Mouse (Mus musculus) erythroblast, embryonic 14.5 days (primary cell): ENCODE measurements around the gene Dnajc14. TPM values are rescaled to one million over a fixed set of nuclear protein-coding genes. Genes with fewer than 3 reads are reported as not detected.

Experiments
- H3K27me3 ChIP-seq: 2 replicates; pipeline ENCODE4 v1.6.1; 2012; ENCODE audit warnings: inconsistent platforms; ENCODE audit not compliant: control insufficient read depth
- H3K36me3 ChIP-seq: 2 replicates; pipeline ENCODE4 v1.6.1; 2012; ENCODE audit warnings: mild to moderate bottlenecking, inconsistent platforms; ENCODE audit not compliant: control insufficient read depth
- H3K4me1 ChIP-seq: 2 replicates; pipeline ENCODE4 v1.6.1; 2012; ENCODE audit warnings: inconsistent platforms; ENCODE audit not compliant: control insufficient read depth
- H3K4me3 ChIP-seq: replicated peaks from 2 replicates; pipeline ENCODE3; 2012; ENCODE audit warnings: moderate library complexity, mild to moderate bottlenecking, inconsistent platforms
- H3K9me3 ChIP-seq: 2 replicates; pipeline ENCODE4 v1.6.1; 2012; ENCODE audit warnings: low read length, inconsistent platforms, mixed read lengths; ENCODE audit not compliant: control insufficient read depth
- GATA1 ChIP-seq: IDR thresholded peaks from 2 replicates; pipeline ENCODE4 v1.6.1; 2012; ENCODE audit warnings: low read length, inconsistent platforms, mixed read lengths
- TAL1 ChIP-seq: IDR thresholded peaks from 3 replicates; pipeline ENCODE4 v1.6.1; 2012; ENCODE audit warnings: low read length, inconsistent platforms, mixed read lengths
- polyA plus RNA-seq: library from polyadenylated mRNA; stranded (reverse); fragments of >175 nt; gene quantifications from 2 replicates; pipeline ENCODE4 v1.2.3, GENCODE M21; 2012

The Dnajc14 gene
- polyA plus RNA-seq, 1 experiment, result 0.94 TPM

GRCm38 (mm10) chr10:128840612-128841011 lies 36.8 kb downstream of the Dnajc14 start:
- no peaks in the 10 kb centered on the region for H3K9me3 ChIP-seq
- H3K4me3 ChIP-seq, result no peak overlapping the region
- H3K36me3 ChIP-seq, result peaks cover 86% of the 10 kb centered on the region
- H3K4me1 ChIP-seq, result peaks cover 35% of the 10 kb centered on the region
- TF ChIP-seq GATA1 (no peak), TAL1 (no peak)
- H3K27me3 ChIP-seq, result no peaks in the 10 kb centered on the region

GRCm38 (mm10) chr10:128843260-128843659 lies 39.4 kb downstream of the Dnajc14 start:
- H3K36me3 ChIP-seq, result peaks cover 91% of the 10 kb centered on the region
- peaks cover 34% of the 10 kb centered on the region for H3K4me1 ChIP-seq
- H3K9me3 ChIP-seq, result no peaks in the 10 kb centered on the region
- no peak overlapping the region for H3K4me3 ChIP-seq
- no peaks in the 10 kb centered on the region for H3K27me3 ChIP-seq
- TF ChIP-seq GATA1 (no peak), TAL1 (no peak)

GRCm38 (mm10) chr10:128845516-128845915 lies 41.7 kb downstream of the Dnajc14 start:
- H3K36me3 ChIP-seq, result peaks cover 95% of the 10 kb centered on the region
- no peak overlapping the region for H3K4me3 ChIP-seq
- peaks cover 14% of the 10 kb centered on the region for H3K4me1 ChIP-seq
- H3K27me3 ChIP-seq, result no peaks in the 10 kb centered on the region
- TF ChIP-seq GATA1, result no peak
- TF ChIP-seq TAL1, result no peak
- no peaks in the 10 kb centered on the region for H3K9me3 ChIP-seq

- H3K9me3 ChIP-seq, result no peaks in the 10 kb centered on the region
- TF ChIP-seq GATA1, result no peak
- no peak for TF ChIP-seq TAL1
- H3K36me3 ChIP-seq, result peaks cover 93% of the 10 kb centered on the region
- H3K4me3 ChIP-seq, result no peak overlapping the region
- no peaks in the 10 kb centered on the region for H3K27me3 ChIP-seq
- peaks cover 3% of the 10 kb centered on the region for H3K4me1 ChIP-seq
These were observed 42.8 kb downstream of the Dnajc14 start for GRCm38 (mm10) chr10:128846664-128847063.

- no peaks in the 10 kb centered on the region for H3K27me3 ChIP-seq
- TF ChIP-seq GATA1 (no peak), TAL1 (no peak)
- H3K4me1 ChIP-seq, result peaks cover 3% of the 10 kb centered on the region
- H3K9me3 ChIP-seq, result no peaks in the 10 kb centered on the region
- H3K4me3 ChIP-seq, result no peak overlapping the region
- peaks cover 92% of the 10 kb centered on the region for H3K36me3 ChIP-seq
These were observed 44.6 kb downstream of the Dnajc14 start for GRCm38 (mm10) chr10:128848426-128848825.

GRCm38 (mm10) chr10:128850339-128850738 lies 46.5 kb downstream of the Dnajc14 start:
- TF ChIP-seq GATA1 (no peak), TAL1 (no peak)
- H3K36me3 ChIP-seq, result peaks cover 84% of the 10 kb centered on the region
- H3K4me1 ChIP-seq, result peaks cover 3% of the 10 kb centered on the region
- no peak overlapping the region for H3K4me3 ChIP-seq
- H3K9me3 ChIP-seq, result no peaks in the 10 kb centered on the region
- no peaks in the 10 kb centered on the region for H3K27me3 ChIP-seq

GRCm38 (mm10) chr10:128861176-128861575 lies 57.3 kb downstream of the Dnajc14 start:
- peaks cover 79% of the 10 kb centered on the region for H3K36me3 ChIP-seq
- no peak overlapping the region for H3K4me3 ChIP-seq
- no peaks in the 10 kb centered on the region for H3K9me3 ChIP-seq
- no peaks in the 10 kb centered on the region for H3K27me3 ChIP-seq
- TF ChIP-seq GATA1, result no peak
- no peak for TF ChIP-seq TAL1
- H3K4me1 ChIP-seq, result no peaks in the 10 kb centered on the region

GRCm38 (mm10) chr10:128866042-128866441 lies 62.2 kb downstream of the Dnajc14 start:
- TF ChIP-seq TAL1 (no peak), GATA1 (no peak)

GRCm38 (mm10) chr10:128866518-128866917 lies 62.7 kb downstream of the Dnajc14 start:
- peaks cover 78% of the 10 kb centered on the region for H3K36me3 ChIP-seq
- no peak for TF ChIP-seq GATA1
- no peak for TF ChIP-seq TAL1

More at GRCm38 (mm10) chr10:128866042-128866441, 62.2 kb downstream of the Dnajc14 start:
- H3K9me3 ChIP-seq, result no peaks in the 10 kb centered on the region
- H3K4me3 ChIP-seq, result no peak overlapping the region
- no peaks in the 10 kb centered on the region for H3K27me3 ChIP-seq
- H3K36me3 ChIP-seq, result peaks cover 78% of the 10 kb centered on the region
- H3K4me1 ChIP-seq, result no peaks in the 10 kb centered on the region

More at GRCm38 (mm10) chr10:128866518-128866917, 62.7 kb downstream of the Dnajc14 start:
- H3K9me3 ChIP-seq, result no peaks in the 10 kb centered on the region
- no peaks in the 10 kb centered on the region for H3K27me3 ChIP-seq
- no peak overlapping the region for H3K4me3 ChIP-seq
- H3K4me1 ChIP-seq, result no peaks in the 10 kb centered on the region

Other genes starting within 250 kb of the Dnajc14 start
- gene Pa2g4, start 238.1 kb upstream of the Dnajc14 start, polyA plus RNA-seq, result 39.3 and 42.3 TPM in 2 replicates
- gene Erbb3, start 214.4 kb upstream of the Dnajc14 start, polyA plus RNA-seq, result 0.01 TPM in 1 of 2 replicates, not detected in the other
- 514 and 972 TPM in 2 replicates for gene Rps26, start 177.3 kb upstream of the Dnajc14 start, polyA plus RNA-seq
- 0.01 TPM in 1 of 2 replicates, not detected in the other for gene Ikzf4, start 158.1 kb upstream of the Dnajc14 start, polyA plus RNA-seq
- 0.04 and 0.14 TPM in 2 replicates for gene Suox, start 130.0 kb upstream of the Dnajc14 start, polyA plus RNA-seq
- gene Rab5b, start 107.8 kb upstream of the Dnajc14 start, polyA plus RNA-seq, result 1.1 and 1.2 TPM in 2 replicates
- gene Pmel, start 99.9 kb upstream of the Dnajc14 start, polyA plus RNA-seq, result not detected in 2 replicates
- 2.3 and 2.6 TPM in 2 replicates for gene Cdk2, start 99.0 kb upstream of the Dnajc14 start, polyA plus RNA-seq
- 0.02 and 0.03 TPM in 2 replicates for gene Dgka, start 59.2 kb upstream of the Dnajc14 start, polyA plus RNA-seq
- 10.9 and 11.7 TPM in 2 replicates for gene Pym1, start 56.2 kb upstream of the Dnajc14 start, polyA plus RNA-seq
- 0.01 TPM in 1 of 2 replicates, not detected in the other for gene Mmp19, start 13.2 kb upstream of the Dnajc14 start, polyA plus RNA-seq
- 0.07 and 0.09 TPM in 2 replicates for gene Tmem198b, start 308 bp downstream of the Dnajc14 start, polyA plus RNA-seq
- gene Sarnp, start 13.3 kb downstream of the Dnajc14 start, polyA plus RNA-seq, result 1.4 and 2.5 TPM in 2 replicates
- gene Ormdl2, start 17.6 kb downstream of the Dnajc14 start, polyA plus RNA-seq, result 1.3 and 2.2 TPM in 2 replicates
- gene Gdf11, start 87.7 kb downstream of the Dnajc14 start, polyA plus RNA-seq, result not detected in 2 replicates
- 0.04 and 0.21 TPM in 2 replicates for gene Cd63, start 96.9 kb downstream of the Dnajc14 start, polyA plus RNA-seq
- 0.06 and 0.17 TPM in 2 replicates for gene Rdh5, start 118.8 kb downstream of the Dnajc14 start, polyA plus RNA-seq
- 16.6 and 25.2 TPM in 2 replicates for gene Bloc1s1, start 120.0 kb downstream of the Dnajc14 start, polyA plus RNA-seq
- 0.07 TPM in 1 of 2 replicates, not detected in the other for gene Itga7, start 129.8 kb downstream of the Dnajc14 start, polyA plus RNA-seq
- not detected in 2 replicates for gene Mettl7b, start 156.9 kb downstream of the Dnajc14 start, polyA plus RNA-seq
- gene Olfr9, start 185.4 kb downstream of the Dnajc14 start, polyA plus RNA-seq, result not detected in 2 replicates
- not detected in 2 replicates for gene Olfr763, start 206.7 kb downstream of the Dnajc14 start, polyA plus RNA-seq
- not detected in 2 replicates for gene Olfr764-ps1, start 235.8 kb downstream of the Dnajc14 start, polyA plus RNA-seq
- gene Olfr765, start 245.9 kb downstream of the Dnajc14 start, polyA plus RNA-seq, result not detected in 2 replicates